Mouse (Mus musculus) liver, embryonic 13.5 days (tissue): ENCODE measurements around the gene Tomm20. TPM values are rescaled to one million over a fixed set of nuclear protein-coding genes. Genes with fewer than 3 reads are reported as not detected.

Experiments
- ATAC-seq: fragments of 200-750 bp; cut with Nextera tagmentation; 2 replicates; pipeline ENCODE4 v1.8.0; 2017; ENCODE audit warnings: low read depth, mild to moderate bottlenecking, moderate number of reproducible peaks, moderate library complexity
- DNase-seq: peaks from one replicate; pipeline ENCODE4 v3.0.0; 2022
- H3K27ac ChIP-seq: fragments of 300-500 bp; sonication (generic); 2 replicates; pipeline ENCODE4 v1.5.1; 2015; ENCODE audit warnings: moderate library complexity, mild to moderate bottlenecking, inconsistent platforms
- H3K27me3 ChIP-seq: fragments of 300-500 bp; sonication (generic); 2 replicates; pipeline ENCODE4 v1.6.1; 2015; ENCODE audit warnings: mild to moderate bottlenecking, inconsistent platforms
- H3K36me3 ChIP-seq: fragments of 300-500 bp; sonication (generic); 2 replicates; pipeline ENCODE4 v1.6.1; 2015; ENCODE audit warnings: mild to moderate bottlenecking, inconsistent platforms
- H3K4me1 ChIP-seq: fragments of 300-500 bp; sonication (generic); replicated peaks from 2 replicates; pipeline ENCODE4 v1.6.1; 2015; ENCODE audit warnings: inconsistent platforms
- H3K4me2 ChIP-seq: fragments of 300-500 bp; sonication (generic); 2 replicates; pipeline ENCODE4 v1.6.1; 2015; ENCODE audit warnings: inconsistent platforms, mild to moderate bottlenecking, moderate library complexity
- H3K4me3 ChIP-seq: fragments of 300-500 bp; sonication (generic); replicated peaks from 2 replicates; pipeline ENCODE4 v1.5.1; 2015; ENCODE audit warnings: mild to moderate bottlenecking, inconsistent platforms
- H3K9ac ChIP-seq: fragments of 300-500 bp; sonication (generic); 2 replicates; pipeline ENCODE4 v1.6.1; 2015; ENCODE audit warnings: mild to moderate bottlenecking, inconsistent platforms
- H3K9me3 ChIP-seq: fragments of 300-500 bp; sonication (generic); replicated peaks from 2 replicates; pipeline ENCODE4 v1.6.1; 2016; ENCODE audit warnings: inconsistent platforms
- WGBS: fragments of 180-500 bp; shearing (Covaris S2); methylation state at CpG from one replicate; pipeline ENCODE4 v1.1.7; 2015; ENCODE audit not compliant: insufficient replicate concordance; 5-methylcytosine and 5-hydroxymethylcytosine counted together
- polyA plus RNA-seq: library from polyadenylated mRNA; unstranded; fragments of >200 nt; fragmentation: Nextera tagmentation; extraction: Ambion mirVana; gene quantifications from 2 replicates; pipeline ENCODE4 v1.2.1, GENCODE M21; 2015

The Tomm20 gene
- polyA plus RNA-seq, 1 experiment from 2014 or later = 202 TPM

DNA sequence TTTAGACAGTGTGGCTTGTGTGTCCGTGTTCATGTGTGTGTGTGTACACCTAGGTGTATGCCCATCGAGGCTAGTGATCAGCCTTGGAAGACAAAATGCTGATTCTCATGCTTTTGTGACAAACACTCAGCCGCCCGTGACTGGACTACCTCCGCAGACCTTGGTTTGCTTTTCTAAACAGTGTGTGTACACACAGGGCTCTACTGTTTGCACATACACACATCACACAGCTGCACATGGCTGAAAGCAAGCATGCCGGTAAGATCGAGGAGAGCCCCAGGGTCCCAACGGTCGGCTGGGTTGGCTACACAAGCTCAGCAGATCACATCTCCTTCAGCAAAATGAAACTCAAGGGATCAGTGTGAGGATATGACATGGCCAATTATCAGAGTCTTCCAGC lies 41.7 kb downstream of the Tomm20 start:
- H3K4me3 ChIP-seq = no peak overlapping the region
- no peaks in the 10 kb centered on the region for H3K36me3 ChIP-seq
- peaks cover 31% of the 10 kb centered on the region for H3K4me1 ChIP-seq
- H3K9ac ChIP-seq = no peak overlapping the region
- no peaks in the 10 kb centered on the region for H3K27me3 ChIP-seq
- no peaks in the 10 kb centered on the region for H3K9me3 ChIP-seq
- WGBS = 64% methylated on average over 9 of the region's 9 CpGs
- ATAC-seq = peak; percentile 18; the same call in 1 of the 2 replicates
- no peak for DNase-seq
- no peak overlapping the region for H3K4me2 ChIP-seq
- H3K27ac ChIP-seq = no peak overlapping the region

DNA sequence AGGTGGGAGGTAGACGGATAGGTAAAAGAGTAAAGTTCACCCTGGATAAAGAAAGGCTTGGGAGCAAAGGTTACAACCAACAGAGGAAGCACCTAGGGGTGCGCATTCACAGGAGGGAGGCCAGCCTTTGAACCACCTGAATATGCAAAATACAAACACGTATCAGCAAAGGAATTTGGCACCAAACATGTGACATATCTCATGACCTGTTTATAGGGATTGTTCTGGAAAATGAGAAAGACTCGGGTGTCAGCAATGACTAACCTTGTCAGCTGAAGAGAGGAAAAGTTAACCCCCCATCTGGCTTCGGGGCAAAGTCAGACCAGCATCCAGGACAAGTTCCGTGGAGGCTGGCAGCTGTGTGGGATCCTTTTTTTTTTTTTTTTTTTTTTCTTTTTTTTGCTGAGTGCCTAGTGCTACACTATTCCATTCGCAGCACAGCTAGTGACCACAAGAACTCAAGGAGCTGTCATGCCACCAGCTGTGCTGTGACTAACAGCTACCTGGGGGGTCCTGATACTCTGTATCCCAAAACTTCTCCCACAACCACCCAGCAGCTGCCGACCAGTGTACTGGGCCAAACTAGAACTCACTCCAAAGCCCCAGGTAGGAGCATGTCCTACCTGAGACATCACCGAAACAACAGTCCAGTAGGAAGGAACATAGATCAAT lies 42.3 kb downstream of the Tomm20 start:
- DNase-seq (no peak), ATAC-seq (no peak)
- Histone ChIP-seq H3K9me3 (no peaks in the 10 kb centered on the region), H3K4me1 (peaks cover 31% of the 10 kb centered on the region), H3K36me3 (no peaks in the 10 kb centered on the region), H3K9ac (no peak overlapping the region), H3K27ac (no peak overlapping the region), H3K4me2 (no peak overlapping the region), H3K4me3 (no peak overlapping the region), H3K27me3 (no peaks in the 10 kb centered on the region)
- WGBS = 49% methylated on average over 9 of the region's 9 CpGs

DNA sequence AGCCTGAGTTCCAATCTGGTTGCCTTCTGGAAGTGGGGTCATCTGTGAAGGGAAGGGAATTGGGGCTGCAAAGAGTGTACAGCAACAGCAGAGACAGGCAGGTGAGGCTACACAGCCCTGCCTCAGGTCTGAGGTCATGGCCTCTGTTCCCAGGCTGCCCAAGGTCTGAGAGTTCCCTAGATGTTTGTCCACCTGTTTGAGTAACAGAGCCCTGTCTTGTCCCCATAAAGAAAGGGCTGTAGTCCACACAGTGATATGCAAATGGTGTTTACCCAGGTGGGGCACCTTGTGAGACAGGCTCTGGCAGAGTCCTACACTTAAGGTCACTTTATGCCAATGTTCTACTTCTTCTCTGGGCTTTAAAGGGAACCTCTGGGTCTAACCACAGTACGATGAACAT lies 44.0 kb downstream of the Tomm20 start:
- DNase-seq (no peak), ATAC-seq (no peak)
- H3K9me3 ChIP-seq = no peaks in the 10 kb centered on the region
- H3K4me2 ChIP-seq = no peak overlapping the region
- no peaks in the 10 kb centered on the region for H3K36me3 ChIP-seq
- no peak overlapping the region for H3K27ac ChIP-seq
- peaks cover 31% of the 10 kb centered on the region for H3K4me1 ChIP-seq
- H3K27me3 ChIP-seq = no peaks in the 10 kb centered on the region
- no peak overlapping the region for H3K4me3 ChIP-seq
- no peak overlapping the region for H3K9ac ChIP-seq
- 33% methylated on average over 1 of the region's 1 CpGs for WGBS

DNA sequence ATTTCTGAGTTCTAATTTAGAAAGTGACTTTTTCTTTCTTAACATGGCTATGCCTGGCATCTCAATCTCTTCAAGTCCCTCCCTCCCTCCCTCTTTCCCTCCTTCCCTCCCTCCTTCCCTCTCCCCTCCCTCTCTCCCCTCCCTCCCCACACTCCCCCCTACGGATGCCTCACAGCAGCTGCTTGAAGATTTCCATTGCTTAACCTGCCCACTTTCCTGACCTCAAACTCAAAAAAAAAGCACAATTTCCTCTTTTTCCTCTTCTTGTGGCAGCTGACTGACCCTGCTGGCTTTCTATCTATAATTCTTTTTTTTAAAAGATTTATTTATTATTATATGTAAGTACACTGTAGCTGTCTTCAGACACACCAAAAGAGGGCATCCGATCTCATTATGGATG lies 44.6 kb downstream of the Tomm20 start:
- Histone ChIP-seq H3K4me3 (no peak overlapping the region), H3K9ac (no peak overlapping the region), H3K36me3 (no peaks in the 10 kb centered on the region), H3K4me1 (peaks cover 31% of the 10 kb centered on the region), H3K27ac (no peak overlapping the region), H3K9me3 (no peaks in the 10 kb centered on the region), H3K4me2 (no peak overlapping the region), H3K27me3 (no peaks in the 10 kb centered on the region)
- WGBS = 40% methylated on average over 2 of the region's 2 CpGs
- DNase-seq (no peak), ATAC-seq (no peak)

DNA sequence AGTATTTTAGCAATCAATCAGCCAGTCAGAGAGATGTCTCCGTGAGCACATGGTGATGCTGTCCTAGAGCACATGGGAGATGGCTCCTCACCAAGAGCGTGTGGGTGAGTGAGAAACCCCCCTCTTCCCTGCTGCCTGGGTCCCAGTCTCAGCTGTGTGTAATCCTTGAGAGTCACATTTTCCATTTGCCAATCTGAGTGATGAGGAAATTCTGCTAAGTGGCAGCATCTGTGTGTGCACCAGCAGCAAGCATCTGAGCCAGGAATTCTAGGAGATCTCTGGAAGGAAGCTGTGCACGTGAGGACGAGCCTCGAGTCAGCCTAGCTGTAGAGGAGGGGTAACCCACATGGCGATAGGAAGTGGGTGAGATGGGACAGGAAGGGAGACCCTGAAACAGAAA lies 50.5 kb downstream of the Tomm20 start:
- H3K36me3 ChIP-seq = no peaks in the 10 kb centered on the region
- H3K4me3 ChIP-seq = no peak overlapping the region
- H3K4me1 ChIP-seq = peaks cover 3% of the 10 kb centered on the region; the same call in 1 of the 2 replicates
- WGBS = 47% methylated on average over 6 of the region's 6 CpGs
- H3K4me2 ChIP-seq = no peak overlapping the region
- no peaks in the 10 kb centered on the region for H3K27me3 ChIP-seq
- H3K9ac ChIP-seq = no peak overlapping the region
- H3K9me3 ChIP-seq = no peaks in the 10 kb centered on the region
- ATAC-seq = no peak
- H3K27ac ChIP-seq = no peak overlapping the region
- DNase-seq = no peak

DNA sequence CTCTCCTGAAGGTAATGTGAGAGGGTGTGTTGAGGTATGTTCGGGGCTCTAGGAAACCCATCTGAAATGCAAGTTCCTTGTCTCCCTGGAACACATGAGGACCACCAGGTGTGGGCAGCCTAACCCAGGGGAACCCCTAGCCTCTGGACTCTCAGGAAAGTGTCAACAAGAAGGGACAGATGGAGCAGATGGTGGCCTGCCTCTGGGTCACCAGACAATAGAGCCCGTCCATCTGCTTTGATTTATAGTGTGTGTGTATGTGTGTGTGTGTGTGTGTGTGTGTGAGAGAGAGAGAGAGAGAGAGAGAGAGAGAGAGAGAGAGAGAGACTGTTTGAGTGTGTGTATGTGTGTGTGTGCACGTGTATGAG lies 58.0 kb downstream of the Tomm20 start:
- WGBS = 63% methylated on average over 3 of the region's 3 CpGs
- Histone ChIP-seq H3K4me2 (no peak overlapping the region), H3K9me3 (no peaks in the 10 kb centered on the region), H3K36me3 (no peaks in the 10 kb centered on the region), H3K4me3 (no peak overlapping the region), H3K9ac (no peak overlapping the region), H3K27ac (no peak overlapping the region), H3K27me3 (no peaks in the 10 kb centered on the region), H3K4me1 (peaks cover 3% of the 10 kb centered on the region)
- ATAC-seq (0 out of 2 replicates have a peak, but pooled peaks have one; percentile 6), DNase-seq (no peak)

DNA sequence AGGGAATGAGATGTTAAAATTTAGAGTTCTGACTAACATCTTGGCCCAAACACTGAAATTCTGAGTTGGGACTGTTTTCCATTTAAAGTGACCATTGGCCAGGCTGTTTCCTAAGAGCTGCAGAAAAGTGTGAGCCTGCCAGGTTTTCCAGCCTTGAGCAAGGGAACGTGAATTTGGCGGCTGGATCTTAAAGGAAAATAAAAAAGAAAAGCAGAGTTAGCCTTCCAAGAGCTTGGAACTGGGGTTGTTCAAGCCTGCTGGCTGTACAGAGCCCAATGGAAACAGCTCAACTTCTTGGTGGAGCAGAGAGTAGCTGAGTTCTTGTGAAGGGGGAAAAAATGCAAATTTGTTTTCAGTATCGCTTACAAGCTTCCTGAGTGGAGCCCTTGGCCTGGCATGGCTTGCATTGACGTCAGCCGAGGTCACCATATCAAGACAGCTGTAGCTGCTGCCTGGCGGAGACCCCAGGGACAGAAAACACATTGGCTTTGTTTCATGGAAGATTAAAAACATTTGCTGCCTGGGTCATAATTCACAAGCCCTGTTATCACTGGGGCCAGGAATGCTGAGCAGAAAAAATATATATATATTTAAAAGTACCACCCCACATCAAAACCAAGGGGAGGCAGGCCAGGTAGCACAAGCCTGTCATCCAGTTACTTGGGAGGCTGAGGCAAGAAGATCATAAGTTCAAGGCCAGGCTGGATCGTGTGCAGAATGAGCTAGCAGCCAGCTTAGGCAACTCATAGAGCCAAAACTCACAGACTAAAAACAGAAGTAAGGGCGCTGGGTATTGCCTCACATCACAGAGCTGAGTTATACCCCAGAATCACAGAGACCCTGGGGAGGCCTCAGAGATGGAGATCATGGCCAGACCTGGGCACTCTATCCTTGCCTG lies 58.7 kb downstream of the Tomm20 start:
- Histone ChIP-seq H3K36me3 (no peaks in the 10 kb centered on the region), H3K9ac (no peak overlapping the region), H3K9me3 (no peaks in the 10 kb centered on the region), H3K4me2 (no peak overlapping the region), H3K4me3 (no peak overlapping the region), H3K4me1 (peaks cover 3% of the 10 kb centered on the region), H3K27me3 (no peaks in the 10 kb centered on the region), H3K27ac (no peak overlapping the region)
- WGBS = 55% methylated on average over 8 of the region's 8 CpGs
- DNase-seq (no peak), ATAC-seq (peak; percentile 25; the same call in 1 of the 2 replicates)

DNA sequence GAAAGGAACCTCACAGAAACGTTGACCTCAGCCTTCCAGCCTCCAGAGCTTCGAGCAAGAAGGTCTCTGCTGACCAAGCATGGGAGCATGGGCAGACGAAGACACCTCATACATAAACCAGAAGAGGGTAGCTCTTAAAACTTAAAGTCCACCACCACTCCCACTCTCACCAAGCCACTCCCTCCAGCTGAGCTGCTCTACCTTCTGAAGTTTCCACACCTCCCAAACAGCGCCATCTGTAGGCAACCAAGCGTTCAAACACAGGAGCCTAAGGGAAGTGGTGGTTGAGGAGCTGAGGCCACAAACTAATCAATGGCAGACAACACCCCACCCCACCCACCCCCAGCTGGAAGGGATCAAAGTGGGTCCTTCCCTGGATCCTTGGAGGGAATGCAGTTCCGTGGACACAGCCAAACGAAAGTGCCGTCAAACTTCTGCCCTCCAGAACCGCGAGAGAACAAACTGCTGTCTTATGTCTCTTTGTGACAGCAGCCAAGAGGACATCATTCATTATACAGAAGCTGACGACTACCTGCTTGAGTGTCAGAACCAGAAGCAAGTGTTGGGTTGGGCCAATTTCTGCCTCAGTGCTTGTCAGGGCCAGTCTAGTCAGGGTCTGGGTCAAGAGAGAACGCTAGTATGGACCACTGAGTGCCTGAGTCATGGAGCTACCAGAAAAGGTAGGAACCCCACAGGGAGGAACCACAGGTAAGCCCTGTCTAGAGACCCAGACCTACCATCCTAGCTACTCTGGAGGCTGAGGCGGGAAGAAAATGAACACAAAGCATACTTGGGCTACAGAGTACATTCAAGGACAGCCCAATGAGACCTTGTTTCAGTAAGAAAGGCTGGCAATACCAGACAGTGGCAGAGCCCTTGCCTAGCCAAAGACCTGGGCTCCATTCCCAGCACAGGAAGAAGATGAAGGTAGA lies 59.8 kb downstream of the Tomm20 start:
- DNase-seq = peak; percentile 9
- Histone ChIP-seq H3K9ac (no peak overlapping the region), H3K27ac (no peak overlapping the region)

DNA sequence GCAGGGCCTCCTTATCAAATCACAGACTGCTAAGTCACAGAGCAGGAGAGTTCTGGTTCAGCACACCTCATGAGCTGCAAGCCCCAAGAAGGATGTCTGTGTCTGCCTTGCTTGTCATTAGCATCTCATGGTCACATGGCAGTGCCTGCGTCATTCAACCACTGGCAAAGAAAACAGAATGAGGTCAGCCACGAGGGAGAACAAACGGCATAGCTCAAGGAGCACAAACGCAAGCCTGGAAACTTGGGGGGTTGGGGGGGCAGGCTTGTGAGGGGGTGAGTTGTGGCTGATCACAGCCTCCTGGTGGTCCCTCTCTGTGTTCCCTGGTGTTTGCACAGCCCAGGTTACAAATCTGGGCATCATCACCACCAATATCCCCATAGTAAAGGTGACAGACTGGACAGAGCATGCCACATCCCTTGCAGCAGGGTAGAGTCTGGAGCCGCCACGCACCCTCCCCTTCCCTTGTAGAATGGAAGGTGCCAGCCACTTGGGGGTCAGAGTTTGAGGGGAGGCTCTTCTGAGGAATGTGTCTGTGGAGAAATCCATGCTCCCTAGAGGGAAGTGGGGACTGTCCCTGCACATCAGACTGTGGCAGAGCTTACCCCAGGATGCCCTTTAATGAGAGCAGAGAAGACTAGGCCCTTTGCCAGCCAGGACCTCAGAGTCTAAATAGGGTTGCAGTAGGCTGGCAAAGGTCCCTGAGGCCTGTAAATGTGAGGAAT lies 61.3 kb downstream of the Tomm20 start:
- ATAC-seq (no peak), DNase-seq (no peak)
- H3K4me2 ChIP-seq = no peak overlapping the region
- no peak overlapping the region for H3K27ac ChIP-seq
- peaks cover 3% of the 10 kb centered on the region for H3K4me1 ChIP-seq
- no peak overlapping the region for H3K4me3 ChIP-seq
- H3K9me3 ChIP-seq = no peaks in the 10 kb centered on the region
- H3K27me3 ChIP-seq = no peaks in the 10 kb centered on the region
- H3K9ac ChIP-seq = no peak overlapping the region
- WGBS = 70% methylated on average over 6 of the region's 6 CpGs
- H3K36me3 ChIP-seq = no peaks in the 10 kb centered on the region

More for the DNA sequence above, 59.8 kb downstream of the Tomm20 start:
- Histone ChIP-seq H3K4me3 (no peak overlapping the region), H3K4me2 (no peak overlapping the region), H3K27me3 (no peaks in the 10 kb centered on the region), H3K36me3 (no peaks in the 10 kb centered on the region), H3K4me1 (peaks cover 3% of the 10 kb centered on the region), H3K9me3 (no peaks in the 10 kb centered on the region)
- ATAC-seq = peak; percentile 43; the same call in 1 of the 2 replicates
- WGBS = 64% methylated on average over 13 of the region's 13 CpGs

DNA sequence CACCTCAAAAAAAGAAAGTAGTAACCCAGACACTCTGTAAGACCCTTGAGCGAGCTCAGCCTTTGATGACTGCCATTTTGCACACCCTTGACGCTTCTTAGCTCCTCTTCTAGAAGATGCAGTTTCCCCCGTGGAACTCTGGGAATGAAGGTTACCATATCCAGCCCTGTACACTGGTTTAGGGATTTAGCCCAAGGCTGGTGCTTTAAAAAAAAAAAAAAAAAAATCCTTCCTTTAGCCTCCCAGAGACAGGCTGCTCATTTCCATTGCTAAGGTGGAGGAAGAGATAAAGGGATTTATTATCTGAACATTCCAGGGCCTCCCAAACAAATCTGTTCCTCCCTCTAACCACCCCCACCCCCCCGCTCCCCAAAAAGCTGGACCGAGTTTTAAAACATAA lies 61.9 kb downstream of the Tomm20 start:
- no peak overlapping the region for H3K27ac ChIP-seq

More for the DNA sequence above, 61.9 kb downstream of the Tomm20 start:
- no peak for DNase-seq
- Histone ChIP-seq H3K27me3 (no peaks in the 10 kb centered on the region), H3K36me3 (no peaks in the 10 kb centered on the region), H3K9ac (no peak overlapping the region), H3K9me3 (no peaks in the 10 kb centered on the region), H3K4me3 (no peak overlapping the region), H3K4me2 (no peak overlapping the region), H3K4me1 (peaks cover 3% of the 10 kb centered on the region)
- WGBS = 55% methylated on average over 5 of the region's 5 CpGs
- no peak for ATAC-seq
